Mouse (Mus musculus) hindlimb bud, embryonic 11.5 days (tissue): ENCODE measurements around the gene Zcwpw1.
A peak's percentile ranks its signal among the peaks of the same experiment; 100 is the strongest.
"Not testable (repeated sequence)": the region's sequence is repeated elsewhere in the genome, so short reads cannot be mapped to it uniquely, and the experiment has no call there.

Experiments
- DNase-seq: peaks from one replicate; pipeline ENCODE4 v3.0.0-alpha.2; 2012; ENCODE audit warnings: low read depth, low spot score; ENCODE audit errors: extremely low spot score

Gene Zcwpw1

GRCm38 (mm10) chr5:137787151-137787928 is at the start of gene Zcwpw1, which contains the start of gene Mepce:
Zcwpw1 (plus strand) TSS chr5:137787798.
Mepce (minus strand) TSS chr5:137787655.
- peak; percentile 96 for DNase-seq

GRCm38 (mm10) chr5:137738516-137738915 is 49.1 kb upstream of the Zcwpw1 start:
- DNase-seq: no peak

GRCm38 (mm10) chr5:137739471-137739870 is 48.1 kb upstream of the Zcwpw1 start:
- no peak for DNase-seq

GRCm38 (mm10) chr5:137740506-137740905 is 47.1 kb upstream of the Zcwpw1 start:
- no peak for DNase-seq

- no peak for DNase-seq
These were observed 46.3 kb upstream of the Zcwpw1 start, which contains the start of gene Nyap1 for GRCm38 (mm10) chr5:137741023-137741931. Nyap1 (minus strand) TSS chr5:137741607.

- no peak for DNase-seq
These were observed 45.5 kb upstream of the Zcwpw1 start for GRCm38 (mm10) chr5:137742048-137742447.

- no peak for DNase-seq
These were observed 44.8 kb upstream of the Zcwpw1 start for GRCm38 (mm10) chr5:137742836-137743235.

GRCm38 (mm10) chr5:137744197-137744596 is 43.4 kb upstream of the Zcwpw1 start:
- DNase-seq: no peak

GRCm38 (mm10) chr5:137745214-137746171 is 42.1 kb upstream of the Zcwpw1 start, which contains the start of gene Tsc22d4:
Tsc22d4 (plus strand) TSS chr5:137745730.
- DNase-seq: no peak

- no peak for DNase-seq
These were observed 41.2 kb upstream of the Zcwpw1 start for GRCm38 (mm10) chr5:137746282-137746850.

- no peak for DNase-seq
These were observed 40.7 kb upstream of the Zcwpw1 start for GRCm38 (mm10) chr5:137746851-137747325.

GRCm38 (mm10) chr5:137747326-137747961 is 40.2 kb upstream of the Zcwpw1 start:
- DNase-seq: no peak

GRCm38 (mm10) chr5:137748130-137748770 is 39.3 kb upstream of the Zcwpw1 start:
- DNase-seq: no peak

GRCm38 (mm10) chr5:137749196-137749836 is 38.3 kb upstream of the Zcwpw1 start:
- DNase-seq: no peak

- DNase-seq: not testable (repeated sequence)
These were observed 37.4 kb upstream of the Zcwpw1 start for GRCm38 (mm10) chr5:137750212-137750611.

GRCm38 (mm10) chr5:137751221-137751887 is 36.2 kb upstream of the Zcwpw1 start:
- DNase-seq: no peak

GRCm38 (mm10) chr5:137751988-137752387 is 35.6 kb upstream of the Zcwpw1 start:
- no peak for DNase-seq
